Mouse (Mus musculus): ENCODE results near the gene Mef2d. TPM values are rescaled to one million over a fixed set of nuclear protein-coding genes. Genes with fewer than 3 reads are reported as not detected.

Mef2d gene
- 14.9 and 18.3 TPM in 2 replicates for polyA plus RNA-seq (2015; fragmentation: Nextera tagmentation; extraction: Ambion mirVana)

GRCm38 (mm10) chr3:88141787-88142523, at the start of gene Mef2d:
TSS of gene Mef2d (plus strand) at chr3:88142372.

Small RNA genes lying within 50 kb of the gene (microRNA-seq; reads per million reads assigned to microRNA genes)
- gene Gm25641 (not detected), gene Mir3093 (21.2 reads per million, percentile 26 among the genes with 10 or more reads in this experiment), gene Mir9-1 (not detected)

Other genes starting within 250 kb of the Mef2d start
- 126 and 131 TPM in 2 replicates for gene Hdgf, start 236.1 kb upstream of the Mef2d start, polyA plus RNA-seq (2015; fragmentation: Nextera tagmentation; extraction: Ambion mirVana)
- 49.6 and 51.7 TPM in 2 replicates for gene Mrpl24, start 222.9 kb upstream of the Mef2d start, polyA plus RNA-seq (2015; fragmentation: Nextera tagmentation; extraction: Ambion mirVana)
- 15.5 and 16.3 TPM in 2 replicates for gene Isg20l2, start 212.1 kb upstream of the Mef2d start, polyA plus RNA-seq (2015; fragmentation: Nextera tagmentation; extraction: Ambion mirVana)
- 14.0 and 18.9 TPM in 2 replicates for gene Rrnad1, start 211.7 kb upstream of the Mef2d start, polyA plus RNA-seq (2015; fragmentation: Nextera tagmentation; extraction: Ambion mirVana)
- 35.8 and 56.7 TPM in 2 replicates for gene Crabp2, start 193.7 kb upstream of the Mef2d start, polyA plus RNA-seq (2015; fragmentation: Nextera tagmentation; extraction: Ambion mirVana)
- 9.6 and 10.4 TPM in 2 replicates for gene Nes, start 171.3 kb upstream of the Mef2d start, polyA plus RNA-seq (2015; fragmentation: Nextera tagmentation; extraction: Ambion mirVana)
- 283 and 338 TPM in 2 replicates for gene Bcan, start 142.1 kb upstream of the Mef2d start, polyA plus RNA-seq (2015; fragmentation: Nextera tagmentation; extraction: Ambion mirVana)
- 0.79 and 0.92 TPM in 2 replicates for gene Hapln2, start 114.8 kb upstream of the Mef2d start, polyA plus RNA-seq (2015; fragmentation: Nextera tagmentation; extraction: Ambion mirVana)
- gene Gpatch4, start 99.3 kb upstream of the Mef2d start, polyA plus RNA-seq (2015; fragmentation: Nextera tagmentation; extraction: Ambion mirVana): 29.4 and 33.1 TPM in 2 replicates
- 166 TPM in 2 replicates for gene Naxe, start 83.9 kb upstream of the Mef2d start, polyA plus RNA-seq (2015; fragmentation: Nextera tagmentation; extraction: Ambion mirVana)
- not detected in 2 replicates for gene Ttc24, start 64.1 kb upstream of the Mef2d start, polyA plus RNA-seq (2015; fragmentation: Nextera tagmentation; extraction: Ambion mirVana)
- 1.1 and 1.7 TPM in 2 replicates for gene Iqgap3, start 60.4 kb upstream of the Mef2d start, polyA plus RNA-seq (2015; fragmentation: Nextera tagmentation; extraction: Ambion mirVana)
- gene Rhbg, start 112.3 kb downstream of the Mef2d start, polyA plus RNA-seq (2015; fragmentation: Nextera tagmentation; extraction: Ambion mirVana): 0.53 and 0.73 TPM in 2 replicates
- 0.39 and 0.50 TPM in 2 replicates for gene Gm38392, start 144.8 kb downstream of the Mef2d start, polyA plus RNA-seq (2015; fragmentation: Nextera tagmentation; extraction: Ambion mirVana)
- 10.7 and 12.6 TPM in 2 replicates for gene Tsacc, start 154.6 kb downstream of the Mef2d start, polyA plus RNA-seq (2015; fragmentation: Nextera tagmentation; extraction: Ambion mirVana)
- 350 and 357 TPM in 2 replicates for gene Cct3, start 154.7 kb downstream of the Mef2d start, polyA plus RNA-seq (2015; fragmentation: Nextera tagmentation; extraction: Ambion mirVana)
- 132 and 139 TPM in 2 replicates for gene Glmp, start 182.7 kb downstream of the Mef2d start, polyA plus RNA-seq (2015; fragmentation: Nextera tagmentation; extraction: Ambion mirVana)
- gene Tmem79, start 193.8 kb downstream of the Mef2d start, polyA plus RNA-seq (2015; fragmentation: Nextera tagmentation; extraction: Ambion mirVana): 1.5 TPM in 2 replicates
- gene Smg5, start 193.9 kb downstream of the Mef2d start, polyA plus RNA-seq (2015; fragmentation: Nextera tagmentation; extraction: Ambion mirVana): 37.5 and 39.9 TPM in 2 replicates
- 8.0 and 11.4 TPM in 2 replicates for gene Paqr6, start 222.2 kb downstream of the Mef2d start, polyA plus RNA-seq (2015; fragmentation: Nextera tagmentation; extraction: Ambion mirVana)
- gene Bglap3, start 230.4 kb downstream of the Mef2d start, polyA plus RNA-seq (2015; fragmentation: Nextera tagmentation; extraction: Ambion mirVana): not detected in 2 replicates
- gene Bglap2, start 236.3 kb downstream of the Mef2d start, polyA plus RNA-seq (2015; fragmentation: Nextera tagmentation; extraction: Ambion mirVana): 1.4 and 1.5 TPM in 2 replicates
- gene Bglap, start 242.1 kb downstream of the Mef2d start, polyA plus RNA-seq (2015; fragmentation: Nextera tagmentation; extraction: Ambion mirVana): 2.0 and 2.5 TPM in 2 replicates